Mouse (Mus musculus) spleen, adult 2 months (tissue): ENCODE measurements around the gene Hoxa2. TPM values are rescaled to one million over a fixed set of nuclear protein-coding genes. Genes with fewer than 3 reads are reported as not detected.

Source experiments
- DNase-seq, 2 experiments: peaks; one replicate each; pipeline versions ENCODE4 v3.0.0 to v3.0.0-alpha.2; 2012 to 2021; ENCODE audit warnings: low spot score in 2 of 2, low read depth in 1 of 2
- H3K27ac ChIP-seq: fragments of 200-500 bp; 2 replicates; pipeline ENCODE4 v1.5.1; 2012; ENCODE audit warnings: low read length, inconsistent platforms; ENCODE audit not compliant: insufficient read depth
- H3K27me3 ChIP-seq: fragments of 200-500 bp; 2 replicates; pipeline ENCODE4 v1.6.1; 2012; ENCODE audit warnings: mild to moderate bottlenecking, moderate library complexity, low read length, inconsistent platforms; ENCODE audit not compliant: control insufficient read depth, insufficient read depth
- H3K36me3 ChIP-seq: fragments of 200-500 bp; 2 replicates; pipeline ENCODE4 v1.6.1; 2012; ENCODE audit warnings: mild to moderate bottlenecking, low read length, inconsistent platforms; ENCODE audit not compliant: control insufficient read depth, insufficient read depth
- H3K4me1 ChIP-seq: fragments of 200-500 bp; 2 replicates; pipeline ENCODE4 v1.6.1; 2011; ENCODE audit warnings: inconsistent platforms; ENCODE audit not compliant: control insufficient read depth, insufficient read depth, insufficient read length
- H3K4me3 ChIP-seq: fragments of 200-500 bp; 2 replicates; pipeline ENCODE4 v1.5.1; 2011; ENCODE audit warnings: mild to moderate bottlenecking, inconsistent platforms; ENCODE audit not compliant: insufficient read depth, insufficient read length; ENCODE audit errors: extremely low read depth
- CTCF ChIP-seq: fragments of 200-500 bp; IDR thresholded peaks from 2 replicates; pipeline ENCODE4 v1.5.1; 2011; ENCODE audit warnings: mild to moderate bottlenecking, inconsistent platforms; ENCODE audit not compliant: insufficient read depth, insufficient read length, insufficient replicate concordance; ENCODE audit errors: extremely low read depth
- POLR2A ChIP-seq: fragments of 200-500 bp; IDR thresholded peaks from 2 replicates; pipeline ENCODE4 v1.6.1; 2011; ENCODE audit warnings: low read depth, low read length, inconsistent platforms
- WGBS: fragments of 180-500 bp; shearing (Covaris S2); methylation state at CpG from one replicate; pipeline ENCODE4 v1.1.7; 2018; 5-methylcytosine and 5-hydroxymethylcytosine counted together
- polyA plus RNA-seq: library from polyadenylated mRNA; depleted of rRNA; stranded (reverse); fragments of >200 nt; gene quantifications from 2 replicates; pipeline ENCODE4 v1.2.3, GENCODE M21; 2012

Gene Hoxa2
- polyA plus RNA-seq, 1 experiment: 0.27 TPM

DNA sequence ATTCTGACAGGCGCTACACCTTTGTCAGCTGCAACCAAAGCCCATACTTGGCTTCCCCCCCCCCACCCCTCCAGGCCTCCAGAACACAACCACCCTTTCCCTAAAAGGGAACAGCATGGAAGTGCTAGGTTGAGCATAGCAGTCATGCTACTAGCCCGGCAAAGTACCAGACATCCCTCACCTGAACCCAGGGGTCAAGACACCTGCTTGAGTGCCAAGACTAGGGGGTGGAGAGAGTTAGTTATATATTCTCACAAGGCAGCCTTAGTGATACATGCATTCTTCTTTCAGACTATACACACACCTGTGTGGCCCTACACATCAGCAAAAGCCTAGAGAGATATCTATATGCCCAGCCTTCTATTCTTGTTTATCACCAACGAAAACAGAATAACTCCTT, 21.2 kb upstream of the Hoxa2 start:
- no peak for TF ChIP-seq POLR2A
- TF ChIP-seq CTCF: no peak
- Histone ChIP-seq H3K27me3 (no peaks in the 10 kb centered on the region), H3K4me3 (no peak overlapping the region), H3K27ac (no peak overlapping the region), H3K4me1 (no peaks in the 10 kb centered on the region), H3K36me3 (no peaks in the 10 kb centered on the region)
- WGBS: 85% methylated on average over 3 of the region's 3 CpGs
- no peak for DNase-seq

DNA sequence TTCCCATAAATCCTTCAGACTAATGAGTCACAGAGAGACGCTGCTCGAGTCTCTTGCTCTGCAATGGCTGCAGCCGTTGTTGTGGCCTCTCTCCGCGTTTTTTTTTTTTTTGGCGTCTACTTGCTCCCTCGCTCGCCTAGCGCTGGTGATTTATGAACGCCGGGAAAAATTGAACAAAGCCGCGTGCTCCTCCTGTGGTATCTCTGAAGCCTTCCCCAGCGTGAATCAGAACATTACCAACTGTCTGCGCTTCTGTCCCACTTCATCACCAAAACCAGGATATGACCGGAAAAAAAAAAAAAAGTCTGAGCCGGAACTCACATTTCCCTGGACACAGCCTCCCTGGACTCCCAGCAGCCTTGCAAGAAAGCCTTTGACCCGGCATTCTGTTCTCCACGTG, 20.6 kb upstream of the Hoxa2 start:
- TF ChIP-seq POLR2A (no peak), CTCF (no peak)
- Histone ChIP-seq H3K36me3 (no peaks in the 10 kb centered on the region), H3K27me3 (no peaks in the 10 kb centered on the region), H3K4me1 (no peaks in the 10 kb centered on the region), H3K4me3 (no peak overlapping the region), H3K27ac (no peak overlapping the region)
- no peak for DNase-seq
- WGBS: 83% methylated on average over 19 of the region's 19 CpGs

- no peaks in the 10 kb centered on the region for H3K4me1 ChIP-seq
- TF ChIP-seq POLR2A (no peak), CTCF (no peak)
- WGBS: 81% methylated on average over 6 of the region's 6 CpGs
- DNase-seq: no peak
- H3K27me3 ChIP-seq: no peaks in the 10 kb centered on the region
- H3K4me3 ChIP-seq: no peak overlapping the region
- H3K36me3 ChIP-seq: no peaks in the 10 kb centered on the region
- H3K27ac ChIP-seq: no peak overlapping the region
Observed at GRCm38 (mm10) chr6:52184668-52185067, 20.0 kb upstream of the Hoxa2 start.

DNA sequence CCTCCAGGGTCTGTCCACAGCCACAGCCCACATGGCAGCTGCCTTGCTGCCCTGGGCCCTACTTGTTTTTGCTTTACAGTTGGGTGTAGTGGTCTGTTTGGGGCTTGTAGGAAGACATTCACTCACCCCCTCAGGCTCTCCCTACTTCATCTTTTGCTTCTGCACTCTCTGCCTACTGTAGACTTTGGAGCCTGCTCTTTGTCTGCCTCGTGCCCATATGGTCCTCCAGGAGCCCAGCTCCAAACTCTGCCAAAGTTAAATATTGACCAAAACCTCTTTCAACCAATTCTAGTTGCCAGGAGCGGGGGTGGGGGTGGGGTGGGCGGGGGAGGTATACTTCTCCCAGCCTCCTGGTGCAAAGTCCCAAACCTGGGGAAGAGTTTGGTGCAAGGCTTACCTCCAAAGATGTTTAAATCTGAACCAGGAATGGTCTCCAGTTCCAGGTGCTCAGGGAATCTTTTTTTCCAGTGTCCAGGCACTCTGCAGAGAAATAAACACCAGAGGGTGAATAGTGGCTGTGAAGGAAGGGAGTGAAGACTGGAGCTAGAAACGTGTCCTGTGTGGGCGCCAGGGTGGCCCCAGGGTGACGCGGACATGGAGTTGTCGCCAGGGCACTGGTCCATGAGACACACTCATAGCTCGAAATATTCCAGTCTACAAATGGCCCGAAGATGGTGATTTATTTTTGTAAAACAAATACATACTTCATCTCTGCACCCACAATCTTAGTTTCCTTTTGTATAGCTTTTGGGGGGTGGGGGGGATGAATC, 18.9 kb upstream of the Hoxa2 start:
- WGBS: 86% methylated on average over 10 of the region's 10 CpGs
- H3K27ac ChIP-seq: no peak overlapping the region
- H3K36me3 ChIP-seq: no peaks in the 10 kb centered on the region
- no peak for TF ChIP-seq CTCF
- TF ChIP-seq POLR2A: no peak
- no peak overlapping the region for H3K4me3 ChIP-seq
- no peaks in the 10 kb centered on the region for H3K4me1 ChIP-seq
- no peak for DNase-seq
- no peaks in the 10 kb centered on the region for H3K27me3 ChIP-seq

DNA sequence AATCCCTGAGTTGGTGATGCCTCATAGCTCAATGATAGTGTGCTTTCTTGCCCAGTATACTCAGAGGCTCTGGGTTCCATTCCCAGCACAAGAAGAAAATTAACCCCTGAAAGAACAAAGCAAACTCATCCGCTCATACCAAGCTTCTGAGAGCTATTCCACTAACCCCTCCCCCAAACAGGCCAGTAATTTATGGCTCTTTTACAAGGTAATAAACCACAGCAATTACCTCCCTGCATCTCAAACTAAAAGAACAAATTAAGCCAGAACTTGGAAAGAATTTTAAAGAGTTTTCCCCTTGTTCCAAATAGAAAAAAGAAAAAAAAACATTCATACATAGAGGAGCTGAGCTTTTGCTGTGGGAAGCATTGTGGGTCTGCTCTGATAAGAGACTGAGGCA, 18.2 kb upstream of the Hoxa2 start:
- 80% methylated on average over 1 of the region's 1 CpGs for WGBS
- Histone ChIP-seq H3K4me3 (no peak overlapping the region), H3K27me3 (no peaks in the 10 kb centered on the region), H3K27ac (no peak overlapping the region), H3K4me1 (no peaks in the 10 kb centered on the region), H3K36me3 (no peaks in the 10 kb centered on the region)
- TF ChIP-seq CTCF (no peak), POLR2A (no peak)
- no peak for DNase-seq

DNA sequence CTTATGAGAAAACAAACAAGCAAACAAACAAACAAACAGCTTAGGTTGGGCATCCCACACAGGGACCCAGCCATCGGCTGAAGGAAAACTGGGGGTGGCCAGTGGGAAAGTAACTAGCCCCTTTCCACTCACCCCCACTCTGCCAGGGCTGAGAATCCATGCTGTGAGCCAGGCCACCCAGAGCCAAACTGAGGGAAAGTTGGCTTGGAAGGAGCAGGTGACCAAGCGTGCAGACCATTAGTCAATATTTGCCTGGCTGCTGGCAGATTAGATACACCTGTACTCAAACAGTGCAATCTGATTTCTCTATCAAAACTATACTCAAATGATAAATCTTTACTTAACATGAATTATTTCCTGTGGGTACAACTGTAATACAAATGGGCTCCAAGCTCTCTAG, 17.4 kb upstream of the Hoxa2 start:
- Histone ChIP-seq H3K4me3 (no peak overlapping the region), H3K27me3 (no peaks in the 10 kb centered on the region), H3K36me3 (no peaks in the 10 kb centered on the region), H3K4me1 (no peaks in the 10 kb centered on the region), H3K27ac (no peak overlapping the region)
- TF ChIP-seq POLR2A (no peak), CTCF (no peak)
- WGBS: 93% methylated on average over 2 of the region's 2 CpGs
- no peak for DNase-seq

- H3K36me3 ChIP-seq: no peaks in the 10 kb centered on the region
- no peak for TF ChIP-seq CTCF
- TF ChIP-seq POLR2A: no peak
- H3K4me1 ChIP-seq: no peaks in the 10 kb centered on the region
- 81% methylated on average over 3 of the region's 3 CpGs for WGBS
- no peak overlapping the region for H3K4me3 ChIP-seq
- DNase-seq: no peak
- no peak overlapping the region for H3K27ac ChIP-seq
- no peaks in the 10 kb centered on the region; the same call in 1 of the 2 replicates for H3K27me3 ChIP-seq
Observed at GRCm38 (mm10) chr6:52180726-52181125, 16.1 kb upstream of the Hoxa2 start.
